8 mouse cellular contexts compared by ENCODE assay signal in the genomic region with DNA sequence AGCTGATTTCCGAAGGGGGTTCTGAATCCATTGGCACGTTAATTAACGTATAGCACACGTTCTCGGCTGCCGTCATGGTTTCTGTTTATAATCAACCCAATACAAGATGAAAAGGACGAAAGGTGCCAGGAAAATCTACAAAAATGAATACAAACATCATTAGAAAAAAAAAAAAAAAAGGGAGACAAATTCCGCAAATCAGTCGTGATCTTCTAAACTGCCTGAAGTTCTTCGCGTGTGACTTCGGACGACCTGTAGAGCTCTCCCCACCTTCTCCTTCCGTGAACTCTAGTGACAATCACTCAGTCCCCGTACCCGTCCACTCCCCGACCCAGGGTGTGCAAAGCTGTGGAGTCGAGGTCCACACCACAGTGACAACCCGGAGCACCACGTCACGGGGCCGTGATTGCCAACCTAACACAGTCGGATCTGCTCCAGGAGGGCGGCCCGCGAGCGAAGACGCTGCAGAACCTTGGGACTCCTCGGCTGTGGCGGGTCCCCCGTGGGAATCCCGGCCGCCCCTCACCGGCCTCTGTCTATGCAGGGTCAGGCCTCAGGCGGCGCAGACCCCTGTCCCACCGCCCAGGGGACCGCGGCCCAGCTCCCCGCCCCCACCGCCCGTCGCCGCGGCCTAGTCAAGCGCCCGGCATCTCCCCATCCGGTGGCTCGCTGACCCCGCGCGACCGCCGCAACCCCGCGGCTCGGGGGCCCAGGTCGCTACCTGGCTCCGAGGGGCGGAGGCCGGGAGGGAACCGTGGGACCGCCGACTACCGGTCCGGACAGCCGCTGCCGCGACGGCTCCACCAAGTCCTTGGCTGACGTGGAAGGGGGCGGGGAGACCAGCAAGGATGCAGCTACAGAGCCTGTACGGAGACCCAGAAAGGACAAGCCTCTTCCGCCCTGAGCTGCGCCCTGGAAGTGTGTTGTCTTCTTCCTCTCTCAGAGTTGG. TPM values are rescaled to one million over a fixed set of nuclear protein-coding genes. Genes with fewer than 3 reads are reported as not detected.
DNase-seq lines count a peak whose midpoint lies in the region; ATAC-seq lines count a peak whose summit lies in the region.

A gene (minus strand): TSS at position 827 of the 949 bp plus-strand sequence.

- H3K9me3 ChIP-seq in hindbrain, embryonic 12.5 days (replicated peaks), result no peaks in the 10 kb centered on the region

- H3K9ac ChIP-seq in hindbrain, embryonic 12.5 days, result peak within 1 kb of the TSS; percentile 98

- 3% methylated on average over 75 of the region's 75 CpGs for WGBS in hindbrain, embryonic 12.5 days

- peaks cover 23% of the 10 kb centered on the region for H3K36me3 ChIP-seq in hindbrain, embryonic 12.5 days

- H3K4me1 ChIP-seq in hindbrain, embryonic 12.5 days, result no peaks in the 10 kb centered on the region

- peak within 1 kb of the TSS; percentile 76 for H3K27ac ChIP-seq in hindbrain, embryonic 12.5 days

- peak within 1 kb of the TSS; percentile 98 for H3K4me3 ChIP-seq in hindbrain, embryonic 12.5 days

- H3K27me3 ChIP-seq in hindbrain, embryonic 12.5 days, result no peaks in the 10 kb centered on the region

- peak; percentile 93 for DNase-seq in Muller cell, postnatal 12 days (ENCODE audit: inconsistent ontology term)
- peak; percentile 91 for DNase-seq in cerebellum, adult 9-11 months
- DNase-seq in frontal cortex, postnatal 10 days (ENCODE audit: low spot score in 2 of 2), result peak; percentile 78 to 89
- peak; percentile 77 to 79 for DNase-seq in layer of hippocampus, postnatal 25 days (ENCODE audit: extremely low spot score in 1 of 2, low spot score in 1 of 2)
- peak; percentile 96 for DNase-seq in lung, postnatal 25 days (ENCODE audit: low spot score)
- DNase-seq in retina, embryonic 14.5 days (ENCODE audit: low spot score), result peak; percentile 90
- peak; percentile 95 for DNase-seq in thymus, postnatal 4 days

- H3K4me2 ChIP-seq in hindbrain, embryonic 12.5 days (replicated peaks), result peak within 1 kb of the TSS; percentile 71

- peak; percentile 98 for ATAC-seq in hindbrain, embryonic 12.5 days (ENCODE audit: low FRiP score)

RNA-seq across cellular contexts. Expression of the gene that starts here (rescaled TPM):
- polyA plus RNA-seq in hindbrain, embryonic 12.5 days (2016; fragmentation: Nextera tagmentation; extraction: Ambion mirVana), result 104 and 109 TPM in 2 replicates
- total RNA-seq in layer of hippocampus, postnatal 25 days (2021), result 10 to 100 TPM; 60.3 to 60.4 TPM

Comparison
In these comparisons a context has a peak if more than half of its experiments do, and no peak if none do; other contexts are left out.
1. Peak in every context shown above with its lines: DNase-seq, ATAC-seq, H3K4me3 ChIP-seq and H3K27ac ChIP-seq.